Mouse (Mus musculus): Measurements from ENCODE around the gene Maml3. TPM values are rescaled to one million over a fixed set of nuclear protein-coding genes. Genes with fewer than 3 reads are reported as not detected.

Gene Maml3
- total RNA-seq, 2 experiments from 2014 or later: 7.0 to 9.0 TPM

- DNase-seq (ENCODE audit: low spot score in 2 of 2): no peak
Measured at GRCm38 (mm10) chr3:51645484-51645883, 459.4 kb downstream of the Maml3 start.

- no peak for DNase-seq (ENCODE audit: low spot score in 2 of 2)
Measured at GRCm38 (mm10) chr3:51638260-51638659, 466.6 kb downstream of the Maml3 start.

GRCm38 (mm10) chr3:51637326-51637725 lies 467.6 kb downstream of the Maml3 start:
- DNase-seq (ENCODE audit: low spot score in 2 of 2): no peak

- DNase-seq (ENCODE audit: low spot score in 2 of 2): no peak
Measured at GRCm38 (mm10) chr3:51636700-51637099, 468.2 kb downstream of the Maml3 start.

- DNase-seq (ENCODE audit: low spot score in 2 of 2): no peak
Measured at GRCm38 (mm10) chr3:51635960-51636359, 468.9 kb downstream of the Maml3 start.

Other genes starting within 250 kb of the Maml3 start
- gene Foxo1, start 163.3 kb upstream of the Maml3 start, total RNA-seq (2021): 10 to 100 TPM; 10.0 to 12.9 TPM